Mouse (Mus musculus) embryonic facial prominence, embryonic 11.5 days (tissue): ENCODE data around the gene Grk2. TPM values are rescaled to one million over a fixed set of nuclear protein-coding genes. Genes with fewer than 3 reads are reported as not detected.

Source experiments
- ATAC-seq: fragments of 200-750 bp; cut with Nextera tagmentation; replicated peaks from 2 replicates; pipeline ENCODE4 v1.8.0; 2017; ENCODE audit warnings: low read depth; ENCODE audit not compliant: insufficient number of reproducible peaks, low FRiP score, low TSS enrichment
- DNase-seq: peaks from one replicate; pipeline ENCODE4 v3.0.0-alpha.2; 2015; ENCODE audit warnings: low spot score
- H3K27ac ChIP-seq: fragments of 300-500 bp; sonication (generic); replicated peaks from 2 replicates; pipeline ENCODE4 v1.5.1; 2014; ENCODE audit warnings: mild to moderate bottlenecking, low read depth, low read length, control low read depth
- H3K27me3 ChIP-seq: fragments of 300-500 bp; sonication (generic); 2 replicates; pipeline ENCODE4 v1.6.1; 2014; ENCODE audit warnings: mild to moderate bottlenecking, low read length, moderate library complexity, mixed read lengths; ENCODE audit not compliant: control insufficient read depth, insufficient read depth
- H3K36me3 ChIP-seq: fragments of 300-500 bp; sonication (generic); replicated peaks from 2 replicates; pipeline ENCODE4 v1.6.1; 2014; ENCODE audit warnings: low read depth, mild to moderate bottlenecking, low read length, moderate library complexity, mixed read lengths; ENCODE audit not compliant: control insufficient read depth, insufficient read depth
- H3K4me1 ChIP-seq: fragments of 300-500 bp; sonication (generic); 2 replicates; pipeline ENCODE4 v1.6.1; 2014; ENCODE audit warnings: low read length, mixed read lengths; ENCODE audit not compliant: control insufficient read depth, insufficient read depth
- H3K4me2 ChIP-seq: fragments of 300-500 bp; sonication (generic); 2 replicates; pipeline ENCODE4 v1.6.1; 2014; ENCODE audit warnings: low read depth, mild to moderate bottlenecking, control low read depth, low read length, moderate library complexity
- H3K4me3 ChIP-seq: fragments of 300-500 bp; sonication (generic); 2 replicates; pipeline ENCODE4 v1.5.1; 2014; ENCODE audit warnings: low read depth, low read length, control low read depth
- H3K9ac ChIP-seq: fragments of 300-500 bp; sonication (generic); replicated peaks from 2 replicates; pipeline ENCODE4 v1.6.1; 2014; ENCODE audit warnings: mild to moderate bottlenecking, control low read depth, low read length
- H3K9me3 ChIP-seq: fragments of 300-500 bp; sonication (generic); replicated peaks from 2 replicates; pipeline ENCODE4 v1.6.1; 2016; ENCODE audit warnings: mild to moderate bottlenecking, low read length, inconsistent platforms, mixed read lengths; ENCODE audit not compliant: control insufficient read depth
- WGBS: fragments of 180-500 bp; shearing (Covaris S2); extraction: QIAGEN DNeasy Blood & Tissue Kit; methylation state at CpG from one replicate; pipeline ENCODE4 v1.1.7; 2014; 5-methylcytosine and 5-hydroxymethylcytosine counted together
- polyA plus RNA-seq: library from polyadenylated mRNA; unstranded; fragments of >200 nt; fragmentation: Nextera tagmentation; extraction: Ambion mirVana; gene quantifications from 2 replicates; pipeline ENCODE4 v1.2.1, GENCODE M21; 2014

Grk2 gene
- polyA plus RNA-seq, 1 experiment from 2014 or later = 18.9 TPM

DNA sequence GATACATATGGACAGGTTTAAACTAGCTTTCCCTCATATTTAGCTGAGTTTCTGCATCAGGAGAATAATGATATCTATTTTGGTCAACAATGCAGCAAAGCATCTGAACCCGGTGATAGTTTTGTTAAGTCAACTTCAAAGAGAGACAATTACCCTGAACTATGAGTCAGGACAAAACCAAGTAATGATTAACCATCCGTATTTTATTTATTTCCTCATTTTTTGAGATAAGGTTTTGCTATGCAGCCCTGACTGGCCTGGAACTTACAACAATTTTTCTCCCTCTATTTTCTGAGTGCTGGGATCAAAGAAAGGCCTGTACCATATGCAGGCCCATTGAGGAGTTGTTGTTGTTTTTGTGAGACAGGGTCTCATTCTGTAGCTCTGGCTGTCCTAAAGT, 24.6 kb upstream of the Grk2 start:
- no peaks in the 10 kb centered on the region for H3K27me3 ChIP-seq
- H3K4me3 ChIP-seq = no peak overlapping the region
- no peak overlapping the region for H3K9ac ChIP-seq
- no peak overlapping the region for H3K4me2 ChIP-seq
- H3K9me3 ChIP-seq = no peaks in the 10 kb centered on the region
- WGBS = 90% methylated on average over 2 of the region's 2 CpGs
- ATAC-seq (no peak), DNase-seq (no peak)
- no peak overlapping the region for H3K27ac ChIP-seq
- peaks cover 7% of the 10 kb centered on the region; the same call in 1 of the 2 replicates for H3K4me1 ChIP-seq
- peaks cover 12% of the 10 kb centered on the region for H3K36me3 ChIP-seq

DNA sequence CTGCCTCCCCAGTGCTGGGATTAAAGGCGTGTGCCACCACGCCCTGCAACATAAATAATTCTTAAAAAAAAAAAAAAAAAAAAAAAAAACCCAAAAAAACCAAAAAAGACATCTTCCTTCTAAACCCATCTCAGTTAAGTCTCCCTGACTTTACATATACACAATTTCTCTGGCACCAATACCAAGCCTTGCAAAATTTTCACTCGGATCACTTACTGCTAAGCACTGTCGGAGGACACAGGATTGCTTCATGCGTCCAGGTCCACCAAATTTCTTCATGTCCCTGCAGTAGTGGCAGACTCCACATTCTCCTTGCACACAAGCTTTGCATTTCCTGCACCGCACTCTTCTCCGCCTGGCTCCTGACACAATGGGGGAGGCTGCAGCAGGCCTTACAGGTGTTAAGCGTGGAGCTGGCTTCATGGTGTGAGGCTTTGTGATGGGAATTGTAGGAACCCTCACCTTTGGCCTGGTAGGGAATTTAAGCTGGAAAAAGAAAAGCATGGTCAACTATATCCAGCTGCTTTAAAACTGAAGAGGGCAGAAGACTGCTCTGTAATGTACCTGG, 22.8 kb upstream of the Grk2 start:
- H3K4me2 ChIP-seq = no peak overlapping the region
- H3K4me1 ChIP-seq = no peaks in the 10 kb centered on the region
- H3K9ac ChIP-seq = no peak overlapping the region
- H3K9me3 ChIP-seq = no peaks in the 10 kb centered on the region
- no peak overlapping the region for H3K4me3 ChIP-seq
- DNase-seq (no peak), ATAC-seq (no peak)
- no peaks in the 10 kb centered on the region for H3K27me3 ChIP-seq
- WGBS = 94% methylated on average over 8 of the region's 8 CpGs
- H3K27ac ChIP-seq = no peak overlapping the region
- peaks cover 26% of the 10 kb centered on the region for H3K36me3 ChIP-seq

DNA sequence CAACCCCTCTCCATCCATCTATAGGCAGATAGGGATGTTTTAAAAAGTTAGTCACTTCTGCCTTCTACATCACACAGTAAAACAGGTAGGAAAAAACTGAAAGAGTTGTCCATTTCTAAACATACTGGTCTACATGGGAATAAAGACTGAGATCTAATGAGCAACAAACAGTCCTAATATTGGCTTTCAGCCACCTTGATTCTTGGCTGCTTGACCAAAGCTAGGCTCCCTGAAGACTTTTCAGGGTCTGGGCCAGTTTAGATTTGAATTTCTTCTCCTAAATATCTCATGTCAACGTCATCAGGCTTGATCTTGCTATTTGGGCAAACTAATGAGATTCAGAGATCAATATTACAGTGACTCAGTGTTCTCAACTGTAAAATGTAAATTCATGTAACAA, 20.9 kb upstream of the Grk2 start:
- no peaks in the 10 kb centered on the region for H3K27me3 ChIP-seq
- ATAC-seq (no peak), DNase-seq (no peak)
- no peaks in the 10 kb centered on the region for H3K4me1 ChIP-seq
- H3K36me3 ChIP-seq = peaks cover 31% of the 10 kb centered on the region
- no peak overlapping the region for H3K27ac ChIP-seq
- 90% methylated on average over 1 of the region's 1 CpGs for WGBS
- H3K4me2 ChIP-seq = no peak overlapping the region
- no peak overlapping the region for H3K4me3 ChIP-seq
- H3K9me3 ChIP-seq = no peaks in the 10 kb centered on the region
- H3K9ac ChIP-seq = no peak overlapping the region

DNA sequence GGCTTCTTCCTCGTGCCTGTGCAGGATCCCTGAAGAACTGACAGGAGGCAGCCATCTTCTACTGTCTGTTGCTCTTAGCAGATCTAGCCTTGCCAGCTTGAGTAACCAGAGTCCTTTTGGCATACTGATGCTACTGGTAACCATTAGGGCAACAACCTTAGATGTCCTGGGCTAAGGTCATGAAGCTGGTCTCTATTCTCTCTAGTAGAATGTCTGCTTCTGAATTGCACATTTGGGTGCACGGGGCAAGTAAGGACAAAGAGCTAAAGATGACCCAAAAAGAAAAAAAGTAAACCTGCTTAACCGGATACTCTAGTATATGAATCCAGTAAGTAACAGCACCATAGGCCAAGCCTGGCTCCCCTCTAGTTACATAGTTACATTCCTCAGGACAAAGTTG, 20.1 kb upstream of the Grk2 start:
- DNase-seq (no peak), ATAC-seq (no peak)
- H3K27me3 ChIP-seq = no peaks in the 10 kb centered on the region
- no peaks in the 10 kb centered on the region for H3K9me3 ChIP-seq
- WGBS = 87% methylated on average over 3 of the region's 3 CpGs
- no peaks in the 10 kb centered on the region for H3K4me1 ChIP-seq
- no peak overlapping the region for H3K27ac ChIP-seq
- no peak overlapping the region for H3K9ac ChIP-seq
- peaks cover 32% of the 10 kb centered on the region for H3K36me3 ChIP-seq
- no peak overlapping the region for H3K4me3 ChIP-seq
- no peak overlapping the region for H3K4me2 ChIP-seq

DNA sequence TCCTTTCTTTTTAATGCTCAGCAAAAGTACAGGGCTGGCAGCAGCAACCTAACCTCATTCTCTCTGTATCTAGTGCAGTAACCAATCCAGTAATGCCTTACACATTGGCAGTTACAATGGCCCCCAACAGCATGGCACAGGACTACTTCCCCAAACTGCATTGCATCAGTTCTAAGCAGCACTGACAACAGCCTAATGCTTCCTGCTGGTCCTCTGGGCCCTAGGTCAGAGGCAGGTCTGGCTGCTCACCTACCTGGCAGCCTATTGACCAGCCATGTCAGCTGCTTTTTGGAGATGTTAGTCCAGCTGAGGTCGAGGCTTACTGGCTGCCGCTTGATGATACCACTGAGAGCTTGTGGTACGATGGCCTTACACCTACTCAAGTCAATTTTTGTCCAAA, 16.1 kb upstream of the Grk2 start:
- no peak for ATAC-seq
- H3K9me3 ChIP-seq = no peaks in the 10 kb centered on the region
- peaks cover 46% of the 10 kb centered on the region for H3K36me3 ChIP-seq
- WGBS = 93% methylated on average over 3 of the region's 3 CpGs
- H3K27me3 ChIP-seq = no peaks in the 10 kb centered on the region
- no peak overlapping the region for H3K9ac ChIP-seq
- H3K4me1 ChIP-seq = no peaks in the 10 kb centered on the region
- no peak overlapping the region for H3K4me3 ChIP-seq
- no peak overlapping the region for H3K4me2 ChIP-seq
- H3K27ac ChIP-seq = no peak overlapping the region
- no peak for DNase-seq

DNA sequence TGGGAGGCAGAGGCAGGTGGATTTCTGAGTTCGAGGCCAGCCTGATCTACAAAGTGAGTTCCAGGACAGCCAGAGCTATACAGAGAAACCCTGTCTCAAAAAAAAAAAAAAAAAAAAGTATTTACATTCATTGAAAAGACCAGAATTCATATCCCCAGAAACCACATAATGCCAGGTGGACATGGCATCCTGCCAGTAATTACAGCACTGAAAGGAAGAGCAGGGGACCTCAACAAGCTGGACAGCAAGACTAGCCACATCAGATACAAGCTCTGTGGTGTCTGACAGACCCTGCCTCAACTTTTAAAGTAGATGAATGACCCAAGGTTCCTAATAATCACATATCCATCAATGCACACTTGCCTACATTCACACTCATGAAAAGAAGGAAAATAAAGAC, 15.6 kb upstream of the Grk2 start:
- 93% methylated on average over 1 of the region's 1 CpGs for WGBS
- no peak overlapping the region for H3K4me3 ChIP-seq
- H3K4me1 ChIP-seq = no peaks in the 10 kb centered on the region
- no peak overlapping the region for H3K9ac ChIP-seq
- ATAC-seq (no peak), DNase-seq (no peak)
- H3K9me3 ChIP-seq = no peaks in the 10 kb centered on the region
- no peak overlapping the region for H3K4me2 ChIP-seq
- no peaks in the 10 kb centered on the region for H3K27me3 ChIP-seq
- H3K36me3 ChIP-seq = peaks cover 46% of the 10 kb centered on the region
- no peak overlapping the region for H3K27ac ChIP-seq

DNA sequence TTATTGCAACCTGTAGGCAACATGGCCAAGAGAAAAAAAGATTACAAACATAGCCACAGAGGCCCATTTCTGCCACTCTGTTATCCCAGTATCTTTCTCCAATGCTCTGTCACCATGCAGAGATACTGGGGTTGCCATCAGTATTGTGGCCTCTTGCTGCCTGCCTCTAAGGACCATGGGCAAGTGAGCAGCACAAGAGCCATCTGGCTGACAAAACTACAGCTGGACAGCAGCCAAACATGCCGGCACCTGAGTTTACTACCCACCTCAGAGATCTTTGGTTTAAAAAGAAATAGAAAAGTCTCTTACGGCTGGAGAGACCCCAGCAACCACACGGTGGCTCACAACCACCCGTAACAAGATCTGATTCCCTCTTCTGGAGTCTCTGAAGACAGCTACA, 13.2 kb upstream of the Grk2 start:
- no peak overlapping the region for H3K4me2 ChIP-seq
- H3K4me3 ChIP-seq = no peak overlapping the region
- H3K36me3 ChIP-seq = peaks cover 36% of the 10 kb centered on the region
- H3K4me1 ChIP-seq = no peaks in the 10 kb centered on the region
- DNase-seq = no peak
- no peak for ATAC-seq
- H3K27ac ChIP-seq = no peak overlapping the region
- whole genome bisulfite sequencing = 94% methylated on average over 4 of the region's 4 CpGs
- no peak overlapping the region for H3K9ac ChIP-seq
- no peaks in the 10 kb centered on the region for H3K9me3 ChIP-seq
- no peaks in the 10 kb centered on the region for H3K27me3 ChIP-seq

DNA sequence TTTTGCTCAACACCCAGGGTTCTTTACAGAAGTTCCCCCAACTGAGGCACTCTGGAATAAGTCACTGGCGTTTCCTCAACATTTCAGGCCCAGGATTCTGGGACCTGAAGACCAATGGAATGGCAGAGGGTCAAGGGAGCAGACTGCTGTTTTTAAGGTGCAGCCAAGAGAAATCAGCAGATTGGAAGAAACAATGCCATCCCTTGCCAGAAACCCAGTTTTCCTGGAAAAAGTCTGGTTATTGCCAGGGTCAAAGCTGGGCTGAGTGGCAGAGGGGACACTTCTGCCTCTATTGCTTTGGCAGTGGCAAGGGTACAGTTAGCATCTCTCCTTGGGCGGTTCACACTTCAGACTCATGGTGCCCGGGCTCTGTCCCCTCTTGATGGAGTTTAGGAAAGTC, 11.2 kb upstream of the Grk2 start:
- ATAC-seq = no peak
- H3K9ac ChIP-seq = no peak overlapping the region
- H3K27me3 ChIP-seq = no peaks in the 10 kb centered on the region
- H3K4me2 ChIP-seq = no peak overlapping the region
- H3K4me1 ChIP-seq = no peaks in the 10 kb centered on the region
- no peaks in the 10 kb centered on the region for H3K9me3 ChIP-seq
- no peak overlapping the region for H3K4me3 ChIP-seq
- peaks cover 30% of the 10 kb centered on the region for H3K36me3 ChIP-seq
- DNase-seq = no peak
- H3K27ac ChIP-seq = no peak overlapping the region
- 79% methylated on average over 3 of the region's 3 CpGs for WGBS
